Comparison of ENCODE assay signal across 12 mouse cellular contexts in genomic region chr6:30697464-30697863, GRCm38 (mm10). TPM values are rescaled to one million over a fixed set of nuclear protein-coding genes. Genes with fewer than 3 reads are reported as not detected.
DNase-seq lines count a peak whose midpoint lies in the region; ATAC-seq and TF ChIP-seq lines count a peak whose summit lies in the region.
"Had no signal": no experiment of that assay in that cellular context is flagged by ENCODE, and none has a peak within 500 bp of the region (broad histone marks: within the 10 kb centered on the region; RNA-seq: fewer than 3 reads in every experiment).

No protein-coding gene starts in this region.

- H3K9me3 ChIP-seq in forebrain, embryonic 11.5 days (ENCODE audit: control insufficient read depth, low read length) = no peaks in the 10 kb centered on the region
- no peaks in the 10 kb centered on the region for H3K9me3 ChIP-seq in forebrain, embryonic 16.5 days (ENCODE audit: control insufficient read depth, low read length)
- no peaks in the 10 kb centered on the region for H3K9me3 ChIP-seq in intestine, embryonic 14.5 days (ENCODE audit: control insufficient read depth, low read length)
- no peaks in the 10 kb centered on the region for H3K9me3 ChIP-seq in intestine, postnatal 0 days (ENCODE audit: control insufficient read depth)
- no peaks in the 10 kb centered on the region for H3K9me3 ChIP-seq in neural tube, embryonic 13.5 days
- H3K9me3 ChIP-seq in neural tube, embryonic 15.5 days (replicated peaks) = no peaks in the 10 kb centered on the region
- H3K9me3 ChIP-seq in stomach, postnatal 0 days (ENCODE audit: control insufficient read depth, low read length) = no peaks in the 10 kb centered on the region
- H3K9me3 ChIP-seq: megakaryocyte, embryonic 14.5 days had no signal

- no peak for DNase-seq in forebrain, embryonic 11.5 days (ENCODE audit: low spot score)
- no peak for DNase-seq in intestine, embryonic 14.5 days (ENCODE audit: low spot score)
- no peak for DNase-seq in stomach, postnatal 0 days (ENCODE audit: low spot score)
- DNase-seq: cerebellum, adult 8-10 months; kidney, postnatal 10 days; thymus, postnatal 25 days had no signal

- no peak overlapping the region for H3K4me3 ChIP-seq in forebrain, embryonic 11.5 days (ENCODE audit: low read depth, low read length)
- H3K4me3 ChIP-seq in forebrain, embryonic 16.5 days (replicated peaks; ENCODE audit: low read length) = no peak overlapping the region
- no peak overlapping the region for H3K4me3 ChIP-seq in intestine, embryonic 14.5 days (ENCODE audit: low read depth, low read length)
- H3K4me3 ChIP-seq in intestine, postnatal 0 days (ENCODE audit: low read depth, low read length) = no peak overlapping the region
- H3K4me3 ChIP-seq in neural tube, embryonic 13.5 days = no peak overlapping the region
- no peak overlapping the region for H3K4me3 ChIP-seq in neural tube, embryonic 15.5 days (replicated peaks)
- H3K4me3 ChIP-seq in stomach, postnatal 0 days (ENCODE audit: low read depth, low read length) = no peak overlapping the region
- H3K4me3 ChIP-seq: megakaryocyte, embryonic 14.5 days had no signal

- peak overlapping the region; percentile 37; the same call in 1 of the 2 replicates for H3K27ac ChIP-seq in forebrain, embryonic 11.5 days (ENCODE audit: low read depth, low read length)
- H3K27ac ChIP-seq in forebrain, embryonic 16.5 days (ENCODE audit: low read length) = no peak overlapping the region; the same call in 1 of the 2 replicates
- peak overlapping the region; percentile 65 for H3K27ac ChIP-seq in intestine, embryonic 14.5 days (ENCODE audit: low read depth)
- H3K27ac ChIP-seq in intestine, postnatal 0 days (ENCODE audit: low read depth, low read length) = no peak overlapping the region
- H3K27ac ChIP-seq in neural tube, embryonic 13.5 days (replicated peaks) = 0 out of 2 replicates have a peak overlapping the region, but pooled peaks have one; percentile 13
- H3K27ac ChIP-seq in neural tube, embryonic 15.5 days (replicated peaks) = no peak overlapping the region
- peak overlapping the region; percentile 59; the same call in 1 of the 2 replicates for H3K27ac ChIP-seq in stomach, postnatal 0 days (replicated peaks)

- TF ChIP-seq CTCF in intestine, postnatal 0 days (IDR thresholded peaks at IDR 0.05; ENCODE audit: low read depth) = no peak
- no peak for TF ChIP-seq CTCF in stomach, postnatal 0 days (IDR thresholded peaks at IDR 0.05; ENCODE audit: low read depth)

- H3K27me3 ChIP-seq in forebrain, embryonic 11.5 days (ENCODE audit: control insufficient read depth, insufficient read depth, low read length) = no peaks in the 10 kb centered on the region
- no peaks in the 10 kb centered on the region for H3K27me3 ChIP-seq in forebrain, embryonic 16.5 days (replicated peaks; ENCODE audit: control insufficient read depth, insufficient read depth, low read length)
- no peaks in the 10 kb centered on the region for H3K27me3 ChIP-seq in intestine, embryonic 14.5 days (replicated peaks; ENCODE audit: control insufficient read depth, insufficient read depth, low read length)
- no peaks in the 10 kb centered on the region for H3K27me3 ChIP-seq in intestine, postnatal 0 days (replicated peaks; ENCODE audit: control insufficient read depth, insufficient read depth, low read length)
- H3K27me3 ChIP-seq in neural tube, embryonic 13.5 days = no peaks in the 10 kb centered on the region
- H3K27me3 ChIP-seq in neural tube, embryonic 15.5 days (replicated peaks) = no peaks in the 10 kb centered on the region
- no peaks in the 10 kb centered on the region for H3K27me3 ChIP-seq in stomach, postnatal 0 days (ENCODE audit: control insufficient read depth, insufficient read depth, low read length)
- H3K27me3 ChIP-seq: megakaryocyte, embryonic 14.5 days had no signal

- no peak overlapping the region for H3K4me2 ChIP-seq in forebrain, embryonic 11.5 days (ENCODE audit: low read depth, low read length, severe bottlenecking)
- H3K4me2 ChIP-seq in forebrain, embryonic 16.5 days (ENCODE audit: low read length) = no peak overlapping the region
- H3K4me2 ChIP-seq in intestine, embryonic 14.5 days (ENCODE audit: low read length) = no peak overlapping the region
- no peak overlapping the region for H3K4me2 ChIP-seq in intestine, postnatal 0 days (replicated peaks; ENCODE audit: low read depth)
- no peak overlapping the region for H3K4me2 ChIP-seq in neural tube, embryonic 13.5 days
- H3K4me2 ChIP-seq in neural tube, embryonic 15.5 days = no peak overlapping the region
- no peak overlapping the region for H3K4me2 ChIP-seq in stomach, postnatal 0 days (replicated peaks; ENCODE audit: low read depth)

- H3K4me1 ChIP-seq in forebrain, embryonic 11.5 days (replicated peaks; ENCODE audit: control insufficient read depth, insufficient read depth, low read length) = peaks cover 9% of the 10 kb centered on the region
- H3K4me1 ChIP-seq in forebrain, embryonic 16.5 days (replicated peaks; ENCODE audit: control insufficient read depth, insufficient read depth, low read length) = peaks cover 14% of the 10 kb centered on the region
- H3K4me1 ChIP-seq in intestine, embryonic 14.5 days (replicated peaks; ENCODE audit: control insufficient read depth, insufficient read depth, low read length) = peaks cover 31% of the 10 kb centered on the region
- peaks cover 6% of the 10 kb centered on the region; the same call in 1 of the 2 replicates for H3K4me1 ChIP-seq in intestine, postnatal 0 days (replicated peaks; ENCODE audit: control insufficient read depth, insufficient read depth, low read length)
- peaks cover 15% of the 10 kb centered on the region for H3K4me1 ChIP-seq in neural tube, embryonic 13.5 days (replicated peaks)
- H3K4me1 ChIP-seq in neural tube, embryonic 15.5 days = peaks cover 15% of the 10 kb centered on the region
- H3K4me1 ChIP-seq in stomach, postnatal 0 days (replicated peaks; ENCODE audit: control insufficient read depth, insufficient read depth) = peaks cover 7% of the 10 kb centered on the region; the same call in 1 of the 2 replicates

- ATAC-seq in forebrain, embryonic 11.5 days (replicated peaks; ENCODE audit: low FRiP score) = no peak
- no peak for ATAC-seq in forebrain, embryonic 16.5 days
- no peak for ATAC-seq in intestine, embryonic 14.5 days (replicated peaks; ENCODE audit: low FRiP score, low TSS enrichment, low read depth)
- no peak for ATAC-seq in intestine, postnatal 0 days
- ATAC-seq in neural tube, embryonic 13.5 days (ENCODE audit: low read depth) = no peak
- ATAC-seq in neural tube, embryonic 15.5 days (ENCODE audit: low FRiP score) = no peak
- ATAC-seq in stomach, postnatal 0 days (ENCODE audit: low FRiP score, low TSS enrichment) = no peak
- no peak for ATAC-seq in frontal cortex, adult (ENCODE audit: low TSS enrichment)

- no peaks in the 10 kb centered on the region for H3K36me3 ChIP-seq in forebrain, embryonic 11.5 days (ENCODE audit: control insufficient read depth, insufficient read depth, low read length)
- H3K36me3 ChIP-seq in forebrain, embryonic 16.5 days (ENCODE audit: control insufficient read depth, insufficient read depth) = no peaks in the 10 kb centered on the region
- H3K36me3 ChIP-seq in intestine, embryonic 14.5 days (ENCODE audit: control insufficient read depth, insufficient read depth, low read length) = no peaks in the 10 kb centered on the region
- H3K36me3 ChIP-seq in intestine, postnatal 0 days (ENCODE audit: control insufficient read depth, insufficient read depth) = no peaks in the 10 kb centered on the region
- H3K36me3 ChIP-seq in neural tube, embryonic 13.5 days = no peaks in the 10 kb centered on the region
- H3K36me3 ChIP-seq in neural tube, embryonic 15.5 days = no peaks in the 10 kb centered on the region
- H3K36me3 ChIP-seq in stomach, postnatal 0 days (ENCODE audit: control insufficient read depth, insufficient read depth, low read length) = no peaks in the 10 kb centered on the region

- TF ChIP-seq EP300 in stomach, postnatal 0 days (optimal IDR thresholded peaks at IDR 0.05) = no peak

- WGBS in forebrain, embryonic 11.5 days = 38% methylated on average over 5 of the region's 5 CpGs
- WGBS in forebrain, embryonic 16.5 days = 25% methylated on average over 5 of the region's 5 CpGs
- 15% methylated on average over 5 of the region's 5 CpGs for WGBS in intestine, embryonic 14.5 days
- 54% methylated on average over 5 of the region's 5 CpGs for WGBS in intestine, postnatal 0 days
- 35% methylated on average over 5 of the region's 5 CpGs for WGBS in neural tube, embryonic 13.5 days
- WGBS in neural tube, embryonic 15.5 days = 36% methylated on average over 5 of the region's 5 CpGs
- 22% methylated on average over 5 of the region's 5 CpGs for WGBS in stomach, postnatal 0 days

- H3K9ac ChIP-seq in forebrain, embryonic 11.5 days (ENCODE audit: low read length) = no peak overlapping the region
- no peak overlapping the region for H3K9ac ChIP-seq in forebrain, embryonic 16.5 days (replicated peaks; ENCODE audit: low read depth, low read length)
- H3K9ac ChIP-seq in intestine, embryonic 14.5 days (ENCODE audit: low read length) = no peak overlapping the region
- no peak overlapping the region for H3K9ac ChIP-seq in intestine, postnatal 0 days (ENCODE audit: low read depth, low read length)
- no peak overlapping the region for H3K9ac ChIP-seq in neural tube, embryonic 13.5 days
- no peak overlapping the region for H3K9ac ChIP-seq in neural tube, embryonic 15.5 days (replicated peaks)
- no peak overlapping the region for H3K9ac ChIP-seq in stomach, postnatal 0 days (ENCODE audit: low read length)

RNA-seq across cellular contexts. Expression of gene Cep41, which starts 3.9 kb away (rescaled TPM):
- 21.6 and 24.1 TPM in 2 replicates for polyA plus RNA-seq in forebrain, embryonic 11.5 days (2014; fragmentation: Nextera tagmentation; extraction: Ambion mirVana)
- polyA plus RNA-seq in forebrain, embryonic 16.5 days (2015; fragmentation: Nextera tagmentation; extraction: Ambion mirVana) = 15.2 and 15.3 TPM in 2 replicates
- polyA plus RNA-seq in intestine, embryonic 14.5 days (2014; fragmentation: Nextera tagmentation; extraction: Ambion mirVana) = 10.0 and 10.3 TPM in 2 replicates
- polyA plus RNA-seq in intestine, postnatal 0 days (2015; fragmentation: Nextera tagmentation; extraction: Ambion mirVana) = 3.7 and 4.4 TPM in 2 replicates
- polyA plus RNA-seq in neural tube, embryonic 13.5 days (2015; fragmentation: Nextera tagmentation; extraction: Ambion mirVana) = 12.2 and 17.4 TPM in 2 replicates
- 10.7 and 11.6 TPM in 2 replicates for polyA plus RNA-seq in neural tube, embryonic 15.5 days (2015; fragmentation: Nextera tagmentation; extraction: Ambion mirVana)
- polyA plus RNA-seq in stomach, postnatal 0 days (2015; fragmentation: Nextera tagmentation; extraction: Ambion mirVana) = 4.0 and 4.7 TPM in 2 replicates

RNA-seq across cellular contexts. Expression of gene Mest, which starts 25.9 kb away (rescaled TPM):
- 1,661 and 1,678 TPM in 2 replicates for polyA plus RNA-seq in forebrain, embryonic 11.5 days (2014; fragmentation: Nextera tagmentation; extraction: Ambion mirVana)
- polyA plus RNA-seq in forebrain, embryonic 16.5 days (2015; fragmentation: Nextera tagmentation; extraction: Ambion mirVana) = 283 and 328 TPM in 2 replicates
- 962 and 973 TPM in 2 replicates for polyA plus RNA-seq in intestine, embryonic 14.5 days (2014; fragmentation: Nextera tagmentation; extraction: Ambion mirVana)
- 145 and 156 TPM in 2 replicates for polyA plus RNA-seq in intestine, postnatal 0 days (2015; fragmentation: Nextera tagmentation; extraction: Ambion mirVana)
- 431 and 546 TPM in 2 replicates for polyA plus RNA-seq in neural tube, embryonic 13.5 days (2015; fragmentation: Nextera tagmentation; extraction: Ambion mirVana)
- 378 and 417 TPM in 2 replicates for polyA plus RNA-seq in neural tube, embryonic 15.5 days (2015; fragmentation: Nextera tagmentation; extraction: Ambion mirVana)
- polyA plus RNA-seq in stomach, postnatal 0 days (2015; fragmentation: Nextera tagmentation; extraction: Ambion mirVana) = 156 and 168 TPM in 2 replicates

RNA-seq across cellular contexts. Expression of gene Cpa1, which starts 58.4 kb away (rescaled TPM):
- 0.16 TPM in 1 of 2 replicates, not detected in the other for polyA plus RNA-seq in forebrain, embryonic 11.5 days (2014; fragmentation: Nextera tagmentation; extraction: Ambion mirVana)
- polyA plus RNA-seq in forebrain, embryonic 16.5 days (2015; fragmentation: Nextera tagmentation; extraction: Ambion mirVana) = 0.56 and 0.66 TPM in 2 replicates
- 2.6 and 167 TPM in 2 replicates for polyA plus RNA-seq in intestine, embryonic 14.5 days (2014; fragmentation: Nextera tagmentation; extraction: Ambion mirVana)
- 3.5 and 4.1 TPM in 2 replicates for polyA plus RNA-seq in intestine, postnatal 0 days (2015; fragmentation: Nextera tagmentation; extraction: Ambion mirVana)
- 0.25 and 0.52 TPM in 2 replicates for polyA plus RNA-seq in neural tube, embryonic 13.5 days (2015; fragmentation: Nextera tagmentation; extraction: Ambion mirVana)
- polyA plus RNA-seq in neural tube, embryonic 15.5 days (2015; fragmentation: Nextera tagmentation; extraction: Ambion mirVana) = 0.50 and 7.6 TPM in 2 replicates
- 1.3 and 1.5 TPM in 2 replicates for polyA plus RNA-seq in stomach, postnatal 0 days (2015; fragmentation: Nextera tagmentation; extraction: Ambion mirVana)

Comparison
In these comparisons a context has a peak if more than half of its experiments do, and no peak if none do; other contexts are left out.
1. H3K27ac ChIP-seq: peak in forebrain, embryonic 11.5 days (single experiment), intestine, embryonic 14.5 days (single experiment), neural tube, embryonic 13.5 days (single experiment) and stomach, postnatal 0 days (single experiment); none in forebrain, embryonic 16.5 days (single experiment), intestine, postnatal 0 days (single experiment) and neural tube, embryonic 15.5 days (single experiment).